23 mouse cellular contexts compared by ENCODE assay signal in genomic region chr10:40792115-40792514, GRCm38 (mm10).
"Had no signal": no experiment of that assay in that cellular context is flagged by ENCODE, and none has a peak within 500 bp of the region (broad histone marks: within the 10 kb centered on the region; RNA-seq: fewer than 3 reads in every experiment).

No protein-coding gene starts in this region.

- H3K27me3 ChIP-seq: heart, embryonic 13.5 days; heart, embryonic 15.5 days; intestine, embryonic 15.5 days; limb, embryonic 13.5 days; limb, embryonic 15.5 days; liver, embryonic 12.5 days had no signal

- H3K9ac ChIP-seq: heart, embryonic 13.5 days; heart, embryonic 15.5 days; hindbrain, embryonic 14.5 days; intestine, embryonic 15.5 days; limb, embryonic 13.5 days; limb, embryonic 15.5 days; liver, embryonic 12.5 days; liver, embryonic 14.5 days had no signal

- H3K4me2 ChIP-seq: heart, embryonic 11.5 days; heart, embryonic 13.5 days; heart, embryonic 15.5 days; hindbrain, embryonic 14.5 days; intestine, embryonic 15.5 days; limb, embryonic 13.5 days; limb, embryonic 15.5 days; liver, embryonic 12.5 days had no signal

- H3K9me3 ChIP-seq: heart, embryonic 13.5 days; heart, embryonic 15.5 days; intestine, embryonic 15.5 days; limb, embryonic 13.5 days; limb, embryonic 15.5 days; liver, embryonic 12.5 days had no signal

- ATAC-seq: hindbrain, embryonic 16.5 days; inflammation-experienced regulatory T-cells, adult 6 months; intestine, embryonic 15.5 days; intestine, postnatal 0 days; liver, embryonic 12.5 days had no signal

- DNase-seq: gastrocnemius, postnatal 14 days; gastrocnemius, postnatal 36 days; heart, adult 2 months; heart, postnatal 14 days; heart, postnatal 36 days; kidney, adult 18-20 months; kidney, adult 8-10 months; kidney, postnatal 10 days; kidney, postnatal 25 days; kidney, postnatal 4 days had no signal

- H3K4me3 ChIP-seq: heart, adult 2 months; heart, embryonic 13.5 days; heart, embryonic 15.5 days; intestine, embryonic 15.5 days; left cerebral cortex, adult 2 months; limb, embryonic 13.5 days; limb, embryonic 15.5 days; liver, embryonic 12.5 days had no signal

- H3K4me1 ChIP-seq: heart, embryonic 13.5 days; heart, embryonic 15.5 days; intestine, embryonic 15.5 days; limb, embryonic 13.5 days; limb, embryonic 15.5 days; liver, embryonic 12.5 days had no signal

- H3K27ac ChIP-seq: heart, adult 2 months; heart, embryonic 13.5 days; heart, embryonic 15.5 days; hindbrain, embryonic 14.5 days; intestine, embryonic 15.5 days; left cerebral cortex, adult 2 months; limb, embryonic 13.5 days; limb, embryonic 15.5 days; liver, embryonic 12.5 days; liver, embryonic 14.5 days had no signal

- H3K36me3 ChIP-seq: heart, embryonic 15.5 days; intestine, embryonic 15.5 days; limb, embryonic 13.5 days; limb, embryonic 15.5 days; liver, embryonic 12.5 days had no signal
